Comparison of ENCODE assay signal across 11 mouse cellular contexts in genomic region chr11:52369252-52370134, GRCm38 (mm10). TPM values are rescaled to one million over a fixed set of nuclear protein-coding genes. Genes with fewer than 3 reads are reported as not detected.
DNase-seq lines count a peak whose midpoint lies in the region; ATAC-seq and TF ChIP-seq lines count a peak whose summit lies in the region.
"Had no signal": no experiment of that assay in that cellular context is flagged by ENCODE, and none has a peak within 500 bp of the region (broad histone marks: within the 10 kb centered on the region; RNA-seq: fewer than 3 reads in every experiment).

No protein-coding gene starts in this region.

- peak; percentile 67 for DNase-seq in gastrocnemius, adult 18-20 months (ENCODE audit: low spot score)
- no peak for DNase-seq in gastrocnemius, postnatal 4 days (ENCODE audit: low spot score in 2 of 2)
- DNase-seq in hindbrain, postnatal 0 days (ENCODE audit: low spot score) = no peak
- DNase-seq in 416B (ENCODE audit: low read depth) (peak; percentile 54), R1 (ENCODE audit: low read depth, low spot score) (peak; percentile 52)
- DNase-seq in layer of hippocampus, postnatal 14 days (ENCODE audit: low spot score in 2 of 2) = no peak
- DNase-seq: adrenal gland, postnatal 14 days; gastrocnemius, postnatal 14 days; lung, adult 2 months had no signal

- TF ChIP-seq CTCF in hindbrain, postnatal 0 days (IDR thresholded peaks at IDR 0.05; ENCODE audit: low read depth) = no peak

- H3K27ac ChIP-seq in hindbrain, postnatal 0 days = peak overlapping the region; percentile 52
- H3K27ac ChIP-seq in hindbrain, embryonic 12.5 days = no peak overlapping the region

- H3K4me1 ChIP-seq in hindbrain, postnatal 0 days (ENCODE audit: insufficient read depth, low read length) = peaks cover 6% of the 10 kb centered on the region; the same call in 1 of the 2 replicates
- H3K4me1 ChIP-seq in hindbrain, embryonic 12.5 days = peaks cover 27% of the 10 kb centered on the region

- no peak for ATAC-seq in hindbrain, postnatal 0 days
- no peak for ATAC-seq in hindbrain, embryonic 12.5 days (ENCODE audit: low FRiP score)
- no peak for ATAC-seq in megakaryocyte progenitor cell, adult 5-6 weeks (replicated peaks; ENCODE audit: poor library complexity)

- no peaks in the 10 kb centered on the region for H3K36me3 ChIP-seq in hindbrain, postnatal 0 days (ENCODE audit: insufficient read depth, low read length)
- H3K36me3 ChIP-seq in hindbrain, embryonic 12.5 days = no peaks in the 10 kb centered on the region

- no peak overlapping the region for H3K4me2 ChIP-seq in hindbrain, postnatal 0 days (ENCODE audit: low read depth, low read length)
- no peak overlapping the region for H3K4me2 ChIP-seq in hindbrain, embryonic 12.5 days (replicated peaks)

- no peak overlapping the region for H3K9ac ChIP-seq in hindbrain, postnatal 0 days (replicated peaks; ENCODE audit: low read length)
- no peak overlapping the region for H3K9ac ChIP-seq in hindbrain, embryonic 12.5 days

- no peak overlapping the region for H3K4me3 ChIP-seq in hindbrain, postnatal 0 days (ENCODE audit: low read length)
- H3K4me3 ChIP-seq in hindbrain, embryonic 12.5 days = no peak overlapping the region

- H3K27me3 ChIP-seq in hindbrain, postnatal 0 days (ENCODE audit: insufficient read depth, low read length) = no peaks in the 10 kb centered on the region
- no peaks in the 10 kb centered on the region for H3K27me3 ChIP-seq in hindbrain, embryonic 12.5 days

- 74% methylated on average over 9 of the region's 9 CpGs for WGBS in hindbrain, postnatal 0 days
- 84% methylated on average over 9 of the region's 9 CpGs for WGBS in hindbrain, embryonic 12.5 days

- no peaks in the 10 kb centered on the region for H3K9me3 ChIP-seq in hindbrain, postnatal 0 days (ENCODE audit: low read length)
- no peaks in the 10 kb centered on the region for H3K9me3 ChIP-seq in hindbrain, embryonic 12.5 days (replicated peaks)

RNA-seq across cellular contexts. Expression of gene Vdac1, which starts 8.8 kb away (rescaled TPM):
- total RNA-seq in gastrocnemius, adult 18-20 months (2021) = 1,000 to 10,000 TPM; 1,411 to 1,472 TPM
- 100 to 1,000 TPM; 797 to 932 TPM for total RNA-seq in gastrocnemius, postnatal 4 days (2021)
- total RNA-seq in hindbrain, postnatal 0 days (2014; rRNA removed) = 276 and 314 TPM in 2 replicates
- 437 and 441 TPM in 2 replicates for polyA plus RNA-seq in hindbrain, postnatal 0 days (2015; fragmentation: Nextera tagmentation; extraction: Ambion mirVana)
- polyA plus RNA-seq in hindbrain, embryonic 12.5 days (2016; fragmentation: Nextera tagmentation; extraction: Ambion mirVana) = 232 and 233 TPM in 2 replicates
- total RNA-seq in megakaryocyte progenitor cell, adult 5-6 weeks (2015) = 128 and 138 TPM in 2 replicates
- total RNA-seq in megakaryocyte progenitor cell, adult 5-6 weeks (2017) = 223 and 244 TPM in 2 replicates
- 100 to 1,000 TPM; 564 to 569 TPM for total RNA-seq in layer of hippocampus, postnatal 14 days (2021)

RNA-seq across cellular contexts. Expression of gene 9530068E07Rik, which starts 26.7 kb away (rescaled TPM):
- total RNA-seq in gastrocnemius, adult 18-20 months (2021) = 10 to 100 TPM; 41.5 to 45.8 TPM
- 100 to 1,000 TPM in 1 of 2 experiments, 10 to 100 TPM in 1; 97.0 to 100 TPM for total RNA-seq in gastrocnemius, postnatal 4 days (2021)
- 125 and 142 TPM in 2 replicates for total RNA-seq in hindbrain, postnatal 0 days (2014; rRNA removed)
- 126 and 131 TPM in 2 replicates for polyA plus RNA-seq in hindbrain, postnatal 0 days (2015; fragmentation: Nextera tagmentation; extraction: Ambion mirVana)
- polyA plus RNA-seq in hindbrain, embryonic 12.5 days (2016; fragmentation: Nextera tagmentation; extraction: Ambion mirVana) = 172 and 178 TPM in 2 replicates
- total RNA-seq in megakaryocyte progenitor cell, adult 5-6 weeks (2015) = 132 and 143 TPM in 2 replicates
- 79.5 and 86.6 TPM in 2 replicates for total RNA-seq in megakaryocyte progenitor cell, adult 5-6 weeks (2017)
- 10 to 100 TPM; 82.2 to 82.4 TPM for total RNA-seq in layer of hippocampus, postnatal 14 days (2021)

Comparison
In these comparisons a context has a peak if more than half of its experiments do, and no peak if none do; other contexts are left out.
1. DNase-seq: peak in gastrocnemius, adult 18-20 months (single experiment), 416B (single experiment) and R1 (single experiment); none in gastrocnemius, postnatal 4 days (0 of 2), hindbrain, postnatal 0 days (single experiment) and layer of hippocampus, postnatal 14 days (0 of 2).